Mouse (Mus musculus): Measurements from ENCODE around the gene Cryl1. TPM values are rescaled to one million over a fixed set of nuclear protein-coding genes. Genes with fewer than 3 reads are reported as not detected.
A peak's percentile ranks its signal among the peaks of the same experiment; 100 is the strongest.

Cryl1 gene
- 17.8 and 18.1 TPM in 2 replicates for polyA plus RNA-seq (2016; fragmentation: Nextera tagmentation; extraction: Ambion mirVana)

DNA sequence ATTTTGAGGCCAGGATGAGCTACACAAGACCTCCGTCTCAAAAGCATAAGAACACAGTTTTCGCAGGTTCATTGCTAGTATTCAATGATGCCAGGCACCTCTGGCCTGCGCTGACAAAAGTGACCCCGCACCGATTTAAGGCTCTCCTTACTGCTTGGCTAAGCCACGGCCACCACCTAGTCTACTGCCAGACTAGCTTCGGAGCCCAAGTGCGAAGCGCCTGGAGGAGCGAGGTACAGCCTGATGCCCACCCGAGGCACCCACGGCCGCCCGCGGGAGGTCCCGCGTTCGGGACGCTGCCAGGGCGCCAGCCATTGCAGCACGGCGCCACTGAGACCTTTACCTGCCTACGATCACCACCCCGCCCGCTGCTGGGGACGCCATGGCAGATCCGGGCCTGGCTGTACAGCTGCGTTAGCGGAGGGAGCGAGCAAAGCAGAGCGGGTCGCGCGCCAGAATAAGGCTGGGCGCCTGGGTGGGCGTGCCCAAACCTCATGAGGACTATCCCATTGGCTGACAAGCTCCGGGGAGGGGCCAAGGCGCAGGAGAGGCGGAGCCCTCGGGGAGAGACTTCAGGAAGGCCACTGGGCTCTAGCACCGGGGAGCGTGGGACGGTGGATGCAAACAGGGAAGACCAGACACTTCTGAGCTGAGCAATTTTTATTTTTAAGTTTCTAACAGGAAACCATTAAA lies at the start of gene Cryl1:
Gene Cryl1 (minus strand): TSS at position 465 of the 693 bp plus-strand sequence.
- Histone ChIP-seq H3K4me1 (no peaks in the 10 kb centered on the region), H3K4me3 (peak within 1 kb of the TSS; percentile 58), H3K4me2 (replicated peaks) (peak within 1 kb of the TSS; percentile 60), H3K27me3 (no peaks in the 10 kb centered on the region), H3K36me3 (no peaks in the 10 kb centered on the region), H3K9me3 (no peaks in the 10 kb centered on the region), H3K9ac (peak within 1 kb of the TSS; percentile 73), H3K27ac (peak within 1 kb of the TSS; percentile 43; the same call in 1 of the 2 replicates)
- ATAC-seq (ENCODE audit: insufficient number of reproducible peaks, insufficient read depth, low FRiP score, low TSS enrichment): peak; percentile 97
- 3% methylated on average over 43 of the region's 43 CpGs for WGBS

DNA sequence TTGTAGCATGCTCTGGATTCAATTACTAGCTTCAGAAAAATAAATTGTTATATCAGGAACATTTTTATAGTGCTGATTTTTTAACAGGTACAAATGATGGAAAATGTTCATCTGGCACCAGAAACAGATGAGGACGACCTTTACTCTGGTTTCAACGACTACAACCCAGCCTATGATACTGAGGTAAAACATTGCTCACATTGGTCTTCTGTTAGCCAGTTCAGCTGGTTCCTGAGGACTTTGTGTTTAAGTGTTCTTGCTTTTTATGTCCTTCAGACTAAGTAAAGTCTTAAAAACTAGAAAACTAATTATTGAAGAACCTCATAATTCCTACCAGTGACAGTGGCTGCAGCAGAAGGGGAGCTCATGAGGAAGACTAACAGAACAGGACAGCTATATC lies 32.1 kb upstream of the Cryl1 start:
- WGBS: 61% methylated on average over 2 of the region's 2 CpGs
- no peak overlapping the region for H3K9ac ChIP-seq
- no peak for ATAC-seq (ENCODE audit: insufficient number of reproducible peaks, insufficient read depth, low FRiP score, low TSS enrichment)
- H3K36me3 ChIP-seq: no peaks in the 10 kb centered on the region
- H3K4me3 ChIP-seq: no peak overlapping the region
- no peak overlapping the region for H3K4me2 ChIP-seq (replicated peaks)
- no peaks in the 10 kb centered on the region for H3K27me3 ChIP-seq
- H3K9me3 ChIP-seq: no peaks in the 10 kb centered on the region
- peaks cover 11% of the 10 kb centered on the region; the same call in 1 of the 2 replicates for H3K4me1 ChIP-seq
- H3K27ac ChIP-seq: no peak overlapping the region

GRCm38 (mm10) chr14:57424212-57424561 lies 25.9 kb upstream of the Cryl1 start:
- H3K9me3 ChIP-seq: no peaks in the 10 kb centered on the region
- peak overlapping the region; percentile 97 for H3K4me3 ChIP-seq
- H3K27me3 ChIP-seq: no peaks in the 10 kb centered on the region
- under 1% methylated on average over 24 of the region's 24 CpGs for WGBS
- peaks cover 10% of the 10 kb centered on the region; the same call in 1 of the 2 replicates for H3K4me1 ChIP-seq
- peak overlapping the region; percentile 90 for H3K9ac ChIP-seq
- H3K27ac ChIP-seq: peak overlapping the region; percentile 65; the same call in 1 of the 2 replicates
- ATAC-seq (ENCODE audit: insufficient number of reproducible peaks, insufficient read depth, low FRiP score, low TSS enrichment): peak; percentile 89
- H3K36me3 ChIP-seq: no peaks in the 10 kb centered on the region
- peak overlapping the region; percentile 71 for H3K4me2 ChIP-seq (replicated peaks)

- peak within 1 kb of the TSS; percentile 90 for H3K9ac ChIP-seq
- peak within 1 kb of the TSS; percentile 97 for H3K4me3 ChIP-seq
- peak; percentile 97 for ATAC-seq (ENCODE audit: insufficient number of reproducible peaks, insufficient read depth, low FRiP score, low TSS enrichment)
- 4% methylated on average over 42 of the region's 42 CpGs for WGBS
- no peaks in the 10 kb centered on the region for H3K9me3 ChIP-seq
- no peaks in the 10 kb centered on the region for H3K36me3 ChIP-seq
- H3K27me3 ChIP-seq: no peaks in the 10 kb centered on the region
- H3K4me1 ChIP-seq: peaks cover 8% of the 10 kb centered on the region; the same call in 1 of the 2 replicates
- H3K4me2 ChIP-seq (replicated peaks): peak within 1 kb of the TSS; percentile 71
- H3K27ac ChIP-seq: peak within 1 kb of the TSS; percentile 65; the same call in 1 of the 2 replicates
Measured at GRCm38 (mm10) chr14:57423432-57424211, 25.3 kb upstream of the Cryl1 start, which contains the start of gene Ift88. TSS of gene Ift88 (plus strand) at chr14:57424062.

DNA sequence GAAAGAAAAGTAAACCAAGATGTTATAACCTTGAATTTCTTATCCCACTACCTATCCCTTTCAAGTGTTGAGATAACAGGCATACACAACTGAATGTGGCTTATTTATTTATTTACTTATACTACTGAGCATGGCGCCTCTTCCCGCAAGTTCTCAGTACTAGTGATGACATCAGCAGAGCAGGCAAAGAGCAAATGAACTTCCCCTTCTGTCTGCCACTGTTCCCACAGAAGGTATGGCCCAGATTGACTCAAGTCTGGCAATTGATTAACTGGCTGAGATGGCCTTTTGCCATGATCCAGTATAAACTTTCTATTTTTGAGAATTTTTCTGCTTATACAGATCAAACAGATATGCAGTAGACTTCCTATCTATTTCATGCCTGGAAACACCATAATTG lies 18.9 kb upstream of the Cryl1 start:
- Histone ChIP-seq H3K27me3 (no peaks in the 10 kb centered on the region), H3K4me3 (no peak overlapping the region), H3K27ac (no peak overlapping the region), H3K4me1 (no peaks in the 10 kb centered on the region), H3K36me3 (no peaks in the 10 kb centered on the region), H3K9ac (no peak overlapping the region), H3K4me2 (replicated peaks) (no peak overlapping the region), H3K9me3 (no peaks in the 10 kb centered on the region)
- ATAC-seq (ENCODE audit: insufficient number of reproducible peaks, insufficient read depth, low FRiP score, low TSS enrichment): no peak
- WGBS: 91% methylated on average over 2 of the region's 2 CpGs

DNA sequence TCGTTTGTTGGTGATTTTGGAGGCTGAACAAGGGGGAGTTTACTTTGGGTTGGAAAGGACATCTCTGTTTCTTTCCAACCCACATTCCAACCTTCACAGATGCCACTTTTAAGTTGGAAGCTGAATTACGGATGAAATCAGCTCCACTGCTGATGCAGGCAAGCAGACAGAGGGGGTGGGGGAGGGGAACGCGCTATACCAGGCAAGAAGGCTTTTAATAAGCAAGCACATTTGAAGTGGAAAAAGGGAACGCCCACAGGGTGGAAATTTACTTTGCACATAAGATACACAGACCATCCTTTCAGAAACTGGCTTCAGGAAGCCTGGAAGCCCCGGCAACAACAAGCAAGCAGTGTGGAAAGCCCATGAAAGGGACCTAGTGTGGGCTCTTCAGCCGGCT lies 13.8 kb upstream of the Cryl1 start:
- no peak for ATAC-seq (ENCODE audit: insufficient number of reproducible peaks, insufficient read depth, low FRiP score, low TSS enrichment)
- peaks cover 7% of the 10 kb centered on the region for H3K4me1 ChIP-seq
- no peak overlapping the region for H3K27ac ChIP-seq
- H3K9ac ChIP-seq: no peak overlapping the region
- WGBS: 38% methylated on average over 7 of the region's 7 CpGs
- no peaks in the 10 kb centered on the region for H3K9me3 ChIP-seq
- no peaks in the 10 kb centered on the region for H3K36me3 ChIP-seq
- H3K4me3 ChIP-seq: no peak overlapping the region
- H3K4me2 ChIP-seq (replicated peaks): no peak overlapping the region
- H3K27me3 ChIP-seq: no peaks in the 10 kb centered on the region

- no peaks in the 10 kb centered on the region for H3K36me3 ChIP-seq
- no peak overlapping the region for H3K4me2 ChIP-seq (replicated peaks)
- no peak for ATAC-seq (ENCODE audit: insufficient number of reproducible peaks, insufficient read depth, low FRiP score, low TSS enrichment)
- H3K4me3 ChIP-seq: no peak overlapping the region
- H3K9me3 ChIP-seq: no peaks in the 10 kb centered on the region
- no peaks in the 10 kb centered on the region for H3K27me3 ChIP-seq
- H3K4me1 ChIP-seq: peaks cover 9% of the 10 kb centered on the region
- 20% methylated on average over 6 of the region's 6 CpGs for WGBS
- no peak overlapping the region for H3K9ac ChIP-seq
- no peak overlapping the region for H3K27ac ChIP-seq
Measured at GRCm38 (mm10) chr14:57409106-57409505, 10.8 kb upstream of the Cryl1 start.

DNA sequence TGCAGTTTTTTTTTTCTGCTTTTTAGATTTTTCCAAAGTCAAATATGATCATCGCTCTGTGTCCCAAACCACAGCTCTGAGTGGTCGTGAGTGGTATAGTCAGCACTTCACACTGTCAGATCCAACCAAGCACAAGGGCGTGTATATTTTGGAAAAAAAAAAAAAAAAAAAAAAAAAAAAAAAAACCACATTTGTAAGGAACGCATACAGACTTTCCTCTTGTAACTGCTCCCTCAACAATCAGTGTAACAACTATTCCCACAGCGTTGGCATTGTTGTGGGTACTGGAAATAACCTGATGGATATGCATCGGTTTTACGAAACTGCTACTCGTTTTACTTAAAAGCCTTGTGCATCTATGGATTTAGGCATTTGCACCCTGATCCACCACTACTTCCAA lies 9.8 kb upstream of the Cryl1 start:
- 76% methylated on average over 8 of the region's 8 CpGs for WGBS
- Histone ChIP-seq H3K4me3 (no peak overlapping the region), H3K9me3 (no peaks in the 10 kb centered on the region), H3K9ac (no peak overlapping the region), H3K4me1 (peaks cover 9% of the 10 kb centered on the region), H3K36me3 (no peaks in the 10 kb centered on the region), H3K4me2 (replicated peaks) (no peak overlapping the region), H3K27me3 (no peaks in the 10 kb centered on the region), H3K27ac (no peak overlapping the region)
- ATAC-seq (ENCODE audit: insufficient number of reproducible peaks, insufficient read depth, low FRiP score, low TSS enrichment): no peak

- Histone ChIP-seq H3K27ac (no peak overlapping the region), H3K9ac (no peak overlapping the region), H3K4me1 (peaks cover 9% of the 10 kb centered on the region), H3K27me3 (no peaks in the 10 kb centered on the region), H3K4me2 (replicated peaks) (peak overlapping the region; percentile 37), H3K9me3 (no peaks in the 10 kb centered on the region), H3K36me3 (no peaks in the 10 kb centered on the region), H3K4me3 (no peak overlapping the region)
- WGBS: 4% methylated on average over 12 of the region's 12 CpGs
- peak; percentile 60; the same call in 1 of the 2 replicates for ATAC-seq (ENCODE audit: insufficient number of reproducible peaks, insufficient read depth, low FRiP score, low TSS enrichment)
Measured at GRCm38 (mm10) chr14:57407039-57407987, 9.0 kb upstream of the Cryl1 start.

- ATAC-seq (ENCODE audit: insufficient number of reproducible peaks, insufficient read depth, low FRiP score, low TSS enrichment): no peak
- no peak overlapping the region for H3K4me2 ChIP-seq (replicated peaks)
- no peaks in the 10 kb centered on the region for H3K27me3 ChIP-seq
- no peak overlapping the region for H3K9ac ChIP-seq
- H3K4me1 ChIP-seq: peaks cover 9% of the 10 kb centered on the region
- H3K9me3 ChIP-seq: no peaks in the 10 kb centered on the region
- H3K4me3 ChIP-seq: no peak overlapping the region
- H3K36me3 ChIP-seq: no peaks in the 10 kb centered on the region
- H3K27ac ChIP-seq: no peak overlapping the region
Measured at GRCm38 (mm10) chr14:57402815-57403214, 4.5 kb upstream of the Cryl1 start.

DNA sequence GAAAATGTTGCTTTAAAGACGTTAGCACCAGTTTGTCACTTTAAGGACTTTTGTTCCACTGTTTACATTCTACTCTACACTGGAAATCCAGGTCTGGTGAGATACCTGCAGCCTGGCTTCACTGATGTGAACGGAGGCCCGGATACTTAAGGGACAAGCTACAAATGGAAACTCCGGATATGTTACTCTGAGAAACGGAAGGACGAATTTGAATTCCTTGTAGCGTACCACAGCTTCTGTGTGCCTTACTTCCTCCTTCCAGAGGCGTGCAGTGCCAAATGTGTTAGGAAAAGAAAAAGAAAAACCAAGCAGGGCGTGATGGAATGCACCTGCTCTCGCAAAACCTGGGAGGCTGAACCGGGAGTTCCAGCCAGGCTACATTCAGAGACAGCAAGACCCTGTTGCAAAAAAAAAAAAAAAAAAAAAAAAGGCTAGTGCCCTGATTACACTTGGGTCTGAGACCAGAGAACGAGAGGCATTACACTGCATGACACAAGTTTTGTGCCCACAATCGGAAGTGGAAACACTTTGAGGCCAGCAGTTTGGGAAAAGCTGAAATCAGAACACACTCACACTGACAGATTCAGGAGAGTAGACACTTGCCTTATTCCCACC lies 591 bp upstream of the Cryl1 start:
- no peak for ATAC-seq (ENCODE audit: insufficient number of reproducible peaks, insufficient read depth, low FRiP score, low TSS enrichment)
- H3K27me3 ChIP-seq: no peaks in the 10 kb centered on the region
- no peaks in the 10 kb centered on the region for H3K9me3 ChIP-seq
- H3K27ac ChIP-seq: peak overlapping the region; percentile 43; the same call in 1 of the 2 replicates
- H3K4me1 ChIP-seq: no peaks in the 10 kb centered on the region
- H3K4me3 ChIP-seq: peak overlapping the region; percentile 58
- H3K9ac ChIP-seq: peak overlapping the region; percentile 37; the same call in 1 of the 2 replicates
- H3K4me2 ChIP-seq (replicated peaks): peak overlapping the region; percentile 60
- H3K36me3 ChIP-seq: no peaks in the 10 kb centered on the region
- 12% methylated on average over 13 of the region's 13 CpGs for WGBS
